In genomic region chr14:56313969-56314368, GRCm38 (mm10) we compare ENCODE assay signal across 10 mouse cellular contexts. TPM values are rescaled to one million over a fixed set of nuclear protein-coding genes. Genes with fewer than 3 reads are reported as not detected.
DNase-seq lines count a peak whose midpoint lies in the region; ATAC-seq and TF ChIP-seq lines count a peak whose summit lies in the region.
"Had no signal": no experiment of that assay in that cellular context is flagged by ENCODE, and none has a peak within 500 bp of the region (broad histone marks: within the 10 kb centered on the region; RNA-seq: fewer than 3 reads in every experiment).

No protein-coding gene starts in this region.

- peak; percentile 51 for DNase-seq in hindbrain, postnatal 0 days (ENCODE audit: low spot score)
- peak; percentile 77 to 86 for DNase-seq in adrenal gland, adult (ENCODE audit: inconsistent age in 2 of 2, low spot score in 1 of 2)
- DNase-seq in cerebellum, adult 8-10 months: peak; percentile 14
- DNase-seq in frontal cortex, postnatal 36 days (ENCODE audit: low spot score in 2 of 2): no peak
- no peak for DNase-seq in thymus, postnatal 4 days

- no peak overlapping the region for H3K4me3 ChIP-seq in hindbrain, postnatal 0 days (ENCODE audit: low read length)
- H3K4me3 ChIP-seq in hindbrain, embryonic 16.5 days (ENCODE audit: low read length): no peak overlapping the region
- H3K4me3 ChIP-seq in kidney, embryonic 15.5 days (replicated peaks): no peak overlapping the region
- H3K4me3 ChIP-seq: embryonic facial prominence, embryonic 12.5 days; limb, embryonic 13.5 days had no signal

- H3K36me3 ChIP-seq in hindbrain, postnatal 0 days (ENCODE audit: insufficient read depth, low read length): no peaks in the 10 kb centered on the region
- H3K36me3 ChIP-seq in hindbrain, embryonic 16.5 days (ENCODE audit: control insufficient read depth, insufficient read depth, low read length): no peaks in the 10 kb centered on the region
- no peaks in the 10 kb centered on the region for H3K36me3 ChIP-seq in kidney, embryonic 15.5 days
- H3K36me3 ChIP-seq: embryonic facial prominence, embryonic 12.5 days; limb, embryonic 13.5 days had no signal

- H3K4me1 ChIP-seq in hindbrain, postnatal 0 days (ENCODE audit: insufficient read depth, low read length): no peaks in the 10 kb centered on the region
- no peaks in the 10 kb centered on the region for H3K4me1 ChIP-seq in hindbrain, embryonic 16.5 days (ENCODE audit: control insufficient read depth, insufficient read depth, low read depth, low read length)
- 0 out of 2 replicates have a peak, but pooled peaks cover 2% of the 10 kb centered on the region for H3K4me1 ChIP-seq in kidney, embryonic 15.5 days
- H3K4me1 ChIP-seq: embryonic facial prominence, embryonic 12.5 days had no signal

- no peak for ATAC-seq in hindbrain, postnatal 0 days
- ATAC-seq in hindbrain, embryonic 16.5 days: no peak
- peak; percentile 49; the same call in 1 of the 2 replicates for ATAC-seq in kidney, embryonic 15.5 days (replicated peaks; ENCODE audit: low FRiP score)
- ATAC-seq in erythroid progenitor cell, adult 5-6 weeks (replicated peaks; ENCODE audit: low FRiP score, poor library complexity, severe bottlenecking): no peak

- H3K27me3 ChIP-seq in hindbrain, postnatal 0 days (ENCODE audit: insufficient read depth, low read length): no peaks in the 10 kb centered on the region
- H3K27me3 ChIP-seq in hindbrain, embryonic 16.5 days (replicated peaks; ENCODE audit: control insufficient read depth, insufficient read depth, low read length): no peaks in the 10 kb centered on the region
- no peaks in the 10 kb centered on the region for H3K27me3 ChIP-seq in kidney, embryonic 15.5 days
- H3K27me3 ChIP-seq: embryonic facial prominence, embryonic 12.5 days; limb, embryonic 13.5 days had no signal

- no peak overlapping the region for H3K27ac ChIP-seq in hindbrain, postnatal 0 days
- H3K27ac ChIP-seq in hindbrain, embryonic 16.5 days (ENCODE audit: low read depth, low read length): no peak overlapping the region
- no peak overlapping the region for H3K27ac ChIP-seq in kidney, embryonic 15.5 days
- H3K27ac ChIP-seq: embryonic facial prominence, embryonic 12.5 days; limb, embryonic 13.5 days had no signal

- TF ChIP-seq CTCF in hindbrain, postnatal 0 days (IDR thresholded peaks at IDR 0.05; ENCODE audit: low read depth): no peak

- WGBS in hindbrain, postnatal 0 days: 66% methylated on average over 9 of the region's 9 CpGs
- WGBS in hindbrain, embryonic 16.5 days: 82% methylated on average over 9 of the region's 9 CpGs
- 62% methylated on average over 9 of the region's 9 CpGs for WGBS in kidney, embryonic 15.5 days

- no peak overlapping the region for H3K9ac ChIP-seq in hindbrain, postnatal 0 days (replicated peaks; ENCODE audit: low read length)
- H3K9ac ChIP-seq in hindbrain, embryonic 16.5 days (ENCODE audit: low read depth, low read length): no peak overlapping the region
- H3K9ac ChIP-seq in kidney, embryonic 15.5 days: no peak overlapping the region
- H3K9ac ChIP-seq: embryonic facial prominence, embryonic 12.5 days; limb, embryonic 13.5 days had no signal

- H3K4me2 ChIP-seq in hindbrain, postnatal 0 days (ENCODE audit: low read depth, low read length): no peak overlapping the region
- H3K4me2 ChIP-seq in hindbrain, embryonic 16.5 days (ENCODE audit: low read length): no peak overlapping the region
- H3K4me2 ChIP-seq in kidney, embryonic 15.5 days: no peak overlapping the region
- H3K4me2 ChIP-seq: embryonic facial prominence, embryonic 12.5 days; limb, embryonic 13.5 days had no signal

- no peaks in the 10 kb centered on the region for H3K9me3 ChIP-seq in hindbrain, postnatal 0 days (ENCODE audit: low read length)
- no peaks in the 10 kb centered on the region for H3K9me3 ChIP-seq in hindbrain, embryonic 16.5 days (ENCODE audit: control insufficient read depth, low read length)
- no peaks in the 10 kb centered on the region for H3K9me3 ChIP-seq in kidney, embryonic 15.5 days (replicated peaks)
- H3K9me3 ChIP-seq: embryonic facial prominence, embryonic 12.5 days; limb, embryonic 13.5 days had no signal

RNA-seq across cellular contexts. Expression of gene Atp12a, which starts 50.9 kb away (rescaled TPM):
- 0.18 and 0.68 TPM in 2 replicates for total RNA-seq in hindbrain, postnatal 0 days (2014; rRNA removed)
- 0.26 and 0.48 TPM in 2 replicates for polyA plus RNA-seq in hindbrain, postnatal 0 days (2015; fragmentation: Nextera tagmentation; extraction: Ambion mirVana)
- 0.27 and 0.33 TPM in 2 replicates for polyA plus RNA-seq in hindbrain, embryonic 16.5 days (2015; fragmentation: Nextera tagmentation; extraction: Ambion mirVana)
- polyA plus RNA-seq in kidney, embryonic 15.5 days (2015; fragmentation: Nextera tagmentation; extraction: Ambion mirVana): 1.5 and 1.6 TPM in 2 replicates
- total RNA-seq in erythroid progenitor cell, adult 5-6 weeks (2015; ENCODE audit: low replicate concordance): not detected in 2 replicates
- not detected in 2 replicates for total RNA-seq in erythroid progenitor cell, adult 5-6 weeks (2017; ENCODE audit: low replicate concordance)

RNA-seq across cellular contexts. Expression of gene Gzmb, which starts 51.9 kb away (rescaled TPM):
- not detected in 2 replicates for total RNA-seq in hindbrain, postnatal 0 days (2014; rRNA removed)
- not detected in 2 replicates for polyA plus RNA-seq in hindbrain, postnatal 0 days (2015; fragmentation: Nextera tagmentation; extraction: Ambion mirVana)
- not detected in 2 replicates for polyA plus RNA-seq in hindbrain, embryonic 16.5 days (2015; fragmentation: Nextera tagmentation; extraction: Ambion mirVana)
- 0.25 TPM in 1 of 2 replicates, not detected in the other for polyA plus RNA-seq in kidney, embryonic 15.5 days (2015; fragmentation: Nextera tagmentation; extraction: Ambion mirVana)
- total RNA-seq in erythroid progenitor cell, adult 5-6 weeks (2015; ENCODE audit: low replicate concordance): 6.3 TPM in 1 of 2 replicates, not detected in the other
- not detected in 2 replicates for total RNA-seq in erythroid progenitor cell, adult 5-6 weeks (2017; ENCODE audit: low replicate concordance)

Comparison
In these comparisons a context has a peak if more than half of its experiments do, and no peak if none do; other contexts are left out.
1. DNase-seq: peak in hindbrain, postnatal 0 days (single experiment), adrenal gland, adult (2 of 2) and cerebellum, adult 8-10 months (single experiment); none in frontal cortex, postnatal 36 days (0 of 2) and thymus, postnatal 4 days (single experiment).